8 mouse cellular contexts compared by ENCODE assay signal in the genomic region with DNA sequence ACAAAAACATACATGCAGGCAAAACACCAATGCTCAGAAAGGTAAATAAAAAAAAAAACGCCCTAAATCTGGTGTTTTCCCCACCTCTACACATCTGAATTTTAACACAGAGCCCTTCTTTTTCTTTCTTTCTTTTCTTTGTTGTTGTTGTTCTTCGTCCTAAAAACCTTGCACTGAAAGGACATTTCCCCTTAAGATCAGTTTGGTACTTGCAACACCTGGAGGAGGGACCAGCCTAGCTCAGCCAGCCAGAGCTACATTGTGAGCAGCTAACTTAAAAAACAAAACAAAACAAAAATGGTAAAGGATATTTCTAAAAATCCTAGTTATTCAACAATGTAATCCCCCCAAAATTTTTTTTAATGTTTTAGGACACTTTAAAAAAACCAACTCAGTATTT. TPM values are rescaled to one million over a fixed set of nuclear protein-coding genes. Genes with fewer than 3 reads are reported as not detected.
DNase-seq lines count a peak whose midpoint lies in the region; ATAC-seq and TF ChIP-seq lines count a peak whose summit lies in the region.

No protein-coding gene starts in this region.

- H3K27me3 ChIP-seq in lung, embryonic 14.5 days (ENCODE audit: insufficient read depth, low read length): no peaks in the 10 kb centered on the region
- no peaks in the 10 kb centered on the region for H3K27me3 ChIP-seq in forebrain, embryonic 14.5 days (replicated peaks; ENCODE audit: control insufficient read depth, insufficient read depth, low read length)
- no peaks in the 10 kb centered on the region for H3K27me3 ChIP-seq in limb, embryonic 12.5 days
- no peaks in the 10 kb centered on the region for H3K27me3 ChIP-seq in neural tube, embryonic 14.5 days (ENCODE audit: control insufficient read depth, insufficient read depth, low read length)

- no peak for TF ChIP-seq CTCF in lung, embryonic 14.5 days (IDR thresholded peaks at IDR 0.05; ENCODE audit: low read depth)

- H3K4me2 ChIP-seq in lung, embryonic 14.5 days: peak overlapping the region; percentile 93
- peak overlapping the region; percentile 99 for H3K4me2 ChIP-seq in forebrain, embryonic 14.5 days (ENCODE audit: low read length)
- H3K4me2 ChIP-seq in limb, embryonic 12.5 days: peak overlapping the region; percentile 98
- peak overlapping the region; percentile 98 for H3K4me2 ChIP-seq in neural tube, embryonic 14.5 days (ENCODE audit: low read depth, low read length)

- peak overlapping the region; percentile 81 for H3K4me3 ChIP-seq in lung, embryonic 14.5 days (ENCODE audit: low read depth, low read length)
- H3K4me3 ChIP-seq in forebrain, embryonic 14.5 days (ENCODE audit: low read depth, low read length): peak overlapping the region; percentile 70
- peak overlapping the region; percentile 71 for H3K4me3 ChIP-seq in limb, embryonic 12.5 days (replicated peaks)
- H3K4me3 ChIP-seq in neural tube, embryonic 14.5 days (ENCODE audit: low read depth, low read length): peak overlapping the region; percentile 64

- DNase-seq in lung, embryonic 14.5 days: no peak
- DNase-seq in lung, postnatal 14 days: no peak
- DNase-seq in forebrain, embryonic 14.5 days (ENCODE audit: low spot score): no peak
- no peak for DNase-seq in adrenal gland, postnatal 25 days

- 49% methylated on average over 2 of the region's 2 CpGs for WGBS in lung, embryonic 14.5 days
- 53% methylated on average over 2 of the region's 2 CpGs for WGBS in forebrain, embryonic 14.5 days
- WGBS in limb, embryonic 12.5 days: 35% methylated on average over 2 of the region's 2 CpGs
- 48% methylated on average over 2 of the region's 2 CpGs for WGBS in neural tube, embryonic 14.5 days

- H3K9ac ChIP-seq in lung, embryonic 14.5 days: no peak overlapping the region; the same call in 1 of the 2 replicates
- peak overlapping the region; percentile 92; the same call in 1 of the 2 replicates for H3K9ac ChIP-seq in forebrain, embryonic 14.5 days (ENCODE audit: low read length)
- no peak overlapping the region for H3K9ac ChIP-seq in limb, embryonic 12.5 days (replicated peaks)
- H3K9ac ChIP-seq in neural tube, embryonic 14.5 days (replicated peaks; ENCODE audit: low read depth, low read length): peak overlapping the region; percentile 87; the same call in 1 of the 2 replicates

- 0 out of 2 replicates have a peak, but pooled peaks cover under 1% of the 10 kb centered on the region for H3K4me1 ChIP-seq in lung, embryonic 14.5 days (ENCODE audit: insufficient read depth)
- peaks cover 7% of the 10 kb centered on the region for H3K4me1 ChIP-seq in forebrain, embryonic 14.5 days (ENCODE audit: control insufficient read depth, insufficient read depth, low read length)
- peaks cover 17% of the 10 kb centered on the region for H3K4me1 ChIP-seq in limb, embryonic 12.5 days (replicated peaks)
- H3K4me1 ChIP-seq in neural tube, embryonic 14.5 days (ENCODE audit: control insufficient read depth, insufficient read depth, low read length): peaks cover 13% of the 10 kb centered on the region; the same call in 1 of the 2 replicates

- ATAC-seq in lung, embryonic 14.5 days (ENCODE audit: insufficient read depth): no peak
- no peak for ATAC-seq in forebrain, embryonic 14.5 days
- ATAC-seq in limb, embryonic 12.5 days (ENCODE audit: insufficient number of reproducible peaks, insufficient read depth, low FRiP score, low TSS enrichment, low read depth): no peak
- ATAC-seq in neural tube, embryonic 14.5 days (ENCODE audit: low read depth): no peak
- ATAC-seq in inflammation-experienced regulatory T-cells, adult 6 months: no peak
- ATAC-seq in monocyte, adult 5-6 weeks (replicated peaks; ENCODE audit: insufficient number of reproducible peaks, low FRiP score, low TSS enrichment, poor library complexity, severe bottlenecking): no peak

- no peaks in the 10 kb centered on the region for H3K36me3 ChIP-seq in lung, embryonic 14.5 days (ENCODE audit: insufficient read depth)
- H3K36me3 ChIP-seq in forebrain, embryonic 14.5 days (ENCODE audit: control insufficient read depth, insufficient read depth, low read length): no peaks in the 10 kb centered on the region
- H3K36me3 ChIP-seq in limb, embryonic 12.5 days: no peaks in the 10 kb centered on the region
- H3K36me3 ChIP-seq in neural tube, embryonic 14.5 days (ENCODE audit: control insufficient read depth, insufficient read depth, low read length): no peaks in the 10 kb centered on the region

- no peaks in the 10 kb centered on the region for H3K9me3 ChIP-seq in lung, embryonic 14.5 days (ENCODE audit: low read depth, low read length)
- H3K9me3 ChIP-seq in forebrain, embryonic 14.5 days (replicated peaks; ENCODE audit: control insufficient read depth, low read length): no peaks in the 10 kb centered on the region
- H3K9me3 ChIP-seq in limb, embryonic 12.5 days: no peaks in the 10 kb centered on the region
- no peaks in the 10 kb centered on the region for H3K9me3 ChIP-seq in neural tube, embryonic 14.5 days (ENCODE audit: control insufficient read depth, low read length)

- H3K27ac ChIP-seq in lung, embryonic 14.5 days (ENCODE audit: low read depth): no peak overlapping the region
- no peak overlapping the region for H3K27ac ChIP-seq in forebrain, embryonic 14.5 days (ENCODE audit: low read depth, low read length)
- 0 out of 2 replicates have a peak overlapping the region, but pooled peaks have one; percentile 35 for H3K27ac ChIP-seq in limb, embryonic 12.5 days
- H3K27ac ChIP-seq in neural tube, embryonic 14.5 days (ENCODE audit: low read depth, low read length): peak overlapping the region; percentile 100

RNA-seq across cellular contexts. Expression of gene Spen, which starts 6.1 kb away (rescaled TPM):
- polyA plus RNA-seq in lung, embryonic 14.5 days (2014; fragmentation: Nextera tagmentation; extraction: Ambion mirVana): 15.4 and 15.9 TPM in 2 replicates
- polyA plus RNA-seq in forebrain, embryonic 14.5 days (2014; fragmentation: Nextera tagmentation; extraction: Ambion mirVana): 10.7 and 14.0 TPM in 2 replicates
- polyA plus RNA-seq in limb, embryonic 12.5 days (2016; fragmentation: Nextera tagmentation; extraction: Ambion mirVana): 14.1 and 16.6 TPM in 2 replicates
- polyA plus RNA-seq in neural tube, embryonic 14.5 days (2014; fragmentation: Nextera tagmentation; extraction: Ambion mirVana): 21.7 and 23.9 TPM in 2 replicates
- 10 to 100 TPM in 2 of 3 experiments, 1 to 10 TPM in 1; 8.6 to 17.1 (median 14.3) TPM for polyA plus RNA-seq in inflammation-experienced regulatory T-cells, adult 6 months (2017; shearing (Covaris generic))
- total RNA-seq in adrenal gland, postnatal 25 days (2021): 70.0 and 79.4 TPM in 2 replicates
- 39.8 to 81.5 TPM (median 48.1 TPM) in 3 replicates for total RNA-seq in monocyte, adult 5-6 weeks (2017)

Comparison
In these comparisons a context has a peak if more than half of its experiments do, and no peak if none do; other contexts are left out.
1. H3K27ac ChIP-seq: peak in limb, embryonic 12.5 days (single experiment) and neural tube, embryonic 14.5 days (single experiment); none in lung, embryonic 14.5 days (single experiment) and forebrain, embryonic 14.5 days (single experiment).
2. H3K9ac ChIP-seq: peak in forebrain, embryonic 14.5 days (single experiment) and neural tube, embryonic 14.5 days (single experiment); none in lung, embryonic 14.5 days (single experiment) and limb, embryonic 12.5 days (single experiment).
3. Peak in every context shown above with its lines, with median percentiles within 50 percentile points of each other: H3K4me2 ChIP-seq and H3K4me3 ChIP-seq.